Mouse (Mus musculus) cerebellum, adult 2 months (tissue): Measurements from ENCODE around the gene Fkbp14.
A peak's percentile ranks its signal among the peaks of the same experiment; 100 is the strongest.

Source experiments
- CTCF ChIP-seq: fragments of 200-500 bp; IDR thresholded peaks from 2 replicates; pipeline ENCODE4 v1.5.1; 2011; ENCODE audit warnings: low read depth, mild to moderate bottlenecking, control low read depth, low read length, moderate library complexity, borderline replicate concordance; ENCODE audit not compliant: insufficient read depth
- POLR2A ChIP-seq: fragments of 200-500 bp; IDR thresholded peaks from 2 replicates; pipeline ENCODE4 v1.6.1; 2011; ENCODE audit warnings: low read length, control low read depth, borderline replicate concordance; ENCODE audit not compliant: insufficient read depth

- no peak; the same call in 1 of the 2 replicates for TF ChIP-seq CTCF
- peak; percentile 13; the same call in 1 of the 2 replicates for TF ChIP-seq POLR2A
These were observed 38.6 kb downstream of the Fkbp14 start for GRCm38 (mm10) chr6:54558466-54558865.
